Mouse (Mus musculus) heart, postnatal 0 days (tissue): ENCODE data around the gene AL732309.1. TPM values are rescaled to one million over a fixed set of nuclear protein-coding genes. Genes with fewer than 3 reads are reported as not detected.

Experiments
- ATAC-seq: fragments of 200-750 bp; cut with Nextera tagmentation; 2 replicates; pipeline ENCODE4 v1.8.0; 2017; ENCODE audit warnings: low read depth, moderate number of reproducible peaks, moderate library complexity; ENCODE audit not compliant: insufficient read depth
- DNase-seq: peaks from one replicate; pipeline ENCODE4 v3.0.0-alpha.2; 2016; ENCODE audit warnings: low spot score
- H3K27ac ChIP-seq: fragments of 300-500 bp; sonication (generic); 2 replicates; pipeline ENCODE4 v1.5.1; 2014; ENCODE audit warnings: low read depth, mild to moderate bottlenecking
- H3K27me3 ChIP-seq: fragments of 300-500 bp; sonication (generic); 2 replicates; pipeline ENCODE4 v1.6.1; 2014; ENCODE audit warnings: low read length, mixed read lengths; ENCODE audit not compliant: control insufficient read depth, insufficient read depth
- H3K36me3 ChIP-seq: fragments of 300-500 bp; sonication (generic); replicated peaks from 2 replicates; pipeline ENCODE4 v1.6.1; 2014; ENCODE audit warnings: low read length, mixed read lengths; ENCODE audit not compliant: control insufficient read depth, insufficient read depth
- H3K4me1 ChIP-seq: fragments of 300-500 bp; sonication (generic); 2 replicates; pipeline ENCODE4 v1.6.1; 2014; ENCODE audit warnings: antibody characterized with exemption; ENCODE audit not compliant: control insufficient read depth, insufficient read depth
- H3K4me2 ChIP-seq: fragments of 300-500 bp; sonication (generic); 2 replicates; pipeline ENCODE4 v1.6.1; 2014; ENCODE audit warnings: low read depth, mild to moderate bottlenecking, low read length, moderate library complexity
- H3K4me3 ChIP-seq: fragments of 300-500 bp; sonication (generic); 2 replicates; pipeline ENCODE4 v1.5.1; 2014; ENCODE audit warnings: low read depth, low read length
- H3K9ac ChIP-seq: fragments of 300-500 bp; sonication (generic); replicated peaks from 2 replicates; pipeline ENCODE4 v1.6.1; 2014; ENCODE audit warnings: low read depth, low read length, mixed read lengths
- H3K9me3 ChIP-seq: fragments of 300-500 bp; sonication (generic); replicated peaks from 2 replicates; pipeline ENCODE4 v1.6.1; 2016; ENCODE audit warnings: low read length; ENCODE audit not compliant: control insufficient read depth
- CTCF ChIP-seq: IDR thresholded peaks from 2 replicates; pipeline ENCODE4 v1.5.1; 2016; ENCODE audit warnings: antibody characterized with exemption, control low read depth, low read depth
- EP300 ChIP-seq: IDR thresholded peaks from 2 replicates; pipeline ENCODE4 v1.6.1; 2016; ENCODE audit warnings: antibody characterized with exemption, low read depth
- WGBS: fragments of 180-500 bp; shearing (Covaris S2); extraction: QIAGEN DNeasy Blood & Tissue Kit; methylation state at CpG from one replicate; pipeline ENCODE4 v1.1.7; 2014; 5-methylcytosine and 5-hydroxymethylcytosine counted together
- polyA plus RNA-seq: library from polyadenylated mRNA; unstranded; fragments of >200 nt; fragmentation: Nextera tagmentation; extraction: Ambion mirVana; gene quantifications from 2 replicates; pipeline ENCODE4 v1.2.1, GENCODE M21; 2015
- total RNA-seq: library from RNA; depleted of rRNA; stranded (reverse); fragments of >200 nt; gene quantifications from 2 replicates; pipeline ENCODE4 v1.2.3, GENCODE M21; 2014; ENCODE audit warnings: low replicate concordance

The AL732309.1 gene
- total and polyA plus RNA-seq, 2 experiments from 2014 or later, result 0.97 to 4.8 TPM

DNA sequence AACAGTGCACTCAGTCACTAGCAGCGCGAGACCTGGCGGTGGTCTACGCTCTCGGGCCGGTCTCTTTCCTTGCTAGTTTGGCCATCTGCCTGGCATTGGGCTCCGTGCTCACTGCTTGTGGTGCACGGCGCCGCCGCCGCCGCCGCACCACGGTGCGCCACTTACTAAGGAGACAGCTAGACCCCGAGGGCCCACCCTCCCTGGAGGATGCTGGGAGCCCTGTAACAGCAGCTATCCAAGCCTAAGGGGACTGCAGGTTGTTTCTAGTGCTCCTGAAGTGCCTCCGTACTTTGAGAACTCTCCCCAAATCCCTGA, 44.1 kb upstream of the AL732309.1 start:
- peaks cover 18% of the 10 kb centered on the region for H3K4me1 ChIP-seq
- H3K4me3 ChIP-seq, result peak overlapping the region; percentile 29
- H3K9ac ChIP-seq, result no peak overlapping the region
- no peak overlapping the region for H3K27ac ChIP-seq
- TF ChIP-seq EP300, result no peak
- no peak for TF ChIP-seq CTCF
- H3K9me3 ChIP-seq, result no peaks in the 10 kb centered on the region
- H3K4me2 ChIP-seq, result peak overlapping the region; percentile 52
- ATAC-seq (no peak), DNase-seq (no peak)
- H3K27me3 ChIP-seq, result peaks cover 68% of the 10 kb centered on the region
- under 1% methylated on average over 18 of the region's 18 CpGs for WGBS
- H3K36me3 ChIP-seq, result peaks cover 3% of the 10 kb centered on the region; the same call in 1 of the 2 replicates

DNA sequence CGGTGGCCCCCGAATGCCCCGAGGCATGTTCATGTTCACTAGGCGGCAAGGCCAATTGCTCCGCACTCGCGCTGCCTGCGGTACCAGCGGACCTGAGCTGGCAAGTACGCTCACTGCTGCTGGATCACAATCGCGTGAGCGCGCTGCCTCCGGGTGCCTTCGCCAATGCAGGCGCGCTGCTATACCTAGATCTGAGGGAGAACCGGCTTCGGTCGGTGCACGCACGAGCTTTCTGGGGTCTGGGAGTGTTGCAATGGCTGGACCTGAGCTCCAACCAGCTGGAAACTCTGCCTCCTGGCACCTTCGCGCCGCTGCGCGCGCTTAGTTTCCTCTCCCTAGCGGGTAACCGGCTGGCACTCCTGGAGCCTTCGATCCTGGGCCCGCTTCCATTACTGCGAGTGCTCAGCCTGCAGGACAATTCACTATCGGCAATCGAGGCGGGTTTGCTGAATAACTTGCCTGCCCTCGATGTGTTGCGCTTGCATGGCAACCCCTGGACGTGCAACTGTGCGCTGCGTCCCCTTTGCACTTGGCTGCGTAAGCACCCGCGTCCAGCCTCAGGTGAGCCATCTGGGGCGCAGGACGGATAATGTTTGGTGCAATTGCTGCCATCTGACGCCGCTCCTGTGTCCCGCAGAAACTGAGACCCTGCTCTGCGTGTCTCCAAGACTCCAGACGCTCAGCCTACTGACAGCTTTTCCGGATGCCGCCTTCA, 43.6 kb upstream of the AL732309.1 start:
- H3K27ac ChIP-seq, result no peak overlapping the region
- ATAC-seq (no peak), DNase-seq (no peak)
- WGBS, result 3% methylated on average over 54 of the region's 54 CpGs
- no peak overlapping the region for H3K9ac ChIP-seq
- peaks cover 63% of the 10 kb centered on the region for H3K27me3 ChIP-seq
- H3K9me3 ChIP-seq, result no peaks in the 10 kb centered on the region
- H3K36me3 ChIP-seq, result peaks cover 9% of the 10 kb centered on the region
- TF ChIP-seq EP300, result no peak
- no peak for TF ChIP-seq CTCF
- H3K4me3 ChIP-seq, result peak overlapping the region; percentile 29
- H3K4me2 ChIP-seq, result peak overlapping the region; percentile 52
- peaks cover 18% of the 10 kb centered on the region for H3K4me1 ChIP-seq

DNA sequence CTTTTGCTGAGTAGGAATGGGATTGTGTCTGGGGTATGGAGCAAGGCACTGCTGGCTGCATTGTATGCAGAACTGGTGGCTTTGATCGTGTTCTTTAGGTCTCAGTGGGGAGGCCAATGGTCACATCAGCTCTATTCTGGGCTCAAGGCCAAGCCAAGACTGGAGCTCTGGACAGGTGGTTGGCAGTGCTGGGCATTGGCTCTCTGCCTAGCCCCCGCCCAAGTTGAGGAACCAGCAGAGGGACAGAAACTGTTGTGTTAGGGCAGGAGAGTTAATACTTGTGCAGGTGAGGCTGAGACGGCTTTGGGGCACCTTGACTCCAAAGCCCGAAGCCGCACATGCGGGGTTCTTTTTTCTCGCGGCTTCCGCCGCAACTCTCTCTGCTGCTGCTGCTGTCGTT, 43.0 kb upstream of the AL732309.1 start, which contains the start of gene Lrrc26:
Gene Lrrc26 (plus strand): TSS at position 265 of the 400 bp plus-strand sequence.
- peak within 1 kb of the TSS; percentile 52 for H3K4me2 ChIP-seq
- H3K9ac ChIP-seq, result no peak within 1 kb of the TSS
- DNase-seq, result no peak
- H3K4me3 ChIP-seq, result peak within 1 kb of the TSS; percentile 29
- H3K36me3 ChIP-seq, result peaks cover 15% of the 10 kb centered on the region
- TF ChIP-seq CTCF (no peak), EP300 (no peak)
- peaks cover 18% of the 10 kb centered on the region for H3K4me1 ChIP-seq
- 8% methylated on average over 11 of the region's 11 CpGs for WGBS
- peaks cover 61% of the 10 kb centered on the region for H3K27me3 ChIP-seq
- no peak within 1 kb of the TSS for H3K27ac ChIP-seq
- no peak for ATAC-seq
- no peaks in the 10 kb centered on the region for H3K9me3 ChIP-seq

DNA sequence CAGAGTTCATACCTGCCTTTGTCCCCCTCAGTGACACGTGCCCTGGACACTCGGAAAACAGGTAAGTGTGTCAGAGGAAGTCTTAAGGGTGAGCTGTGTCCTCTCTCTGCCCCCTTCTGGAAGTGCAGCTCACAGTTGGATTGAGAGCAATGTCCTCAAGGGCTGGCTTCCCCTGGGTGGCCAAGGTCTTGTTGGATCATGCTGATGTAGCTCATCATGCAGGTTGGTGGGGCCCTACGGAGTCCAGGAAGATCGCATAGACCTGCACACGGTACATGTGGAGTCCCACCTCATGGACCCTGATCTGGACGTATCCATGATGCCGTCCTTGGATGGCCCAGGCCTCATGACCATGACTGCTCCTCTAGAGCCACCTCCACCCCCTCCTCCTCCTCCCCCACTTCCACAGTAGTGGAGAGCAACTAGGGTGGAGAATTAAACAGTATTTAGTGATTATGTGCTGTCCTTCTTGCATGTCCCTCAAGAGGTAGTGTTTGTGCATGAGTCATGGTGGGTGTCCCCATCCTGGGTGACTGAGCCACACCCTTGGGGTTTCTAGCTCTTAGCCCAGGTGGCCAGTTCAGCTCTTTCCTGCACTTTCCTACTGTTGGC, 42.2 kb upstream of the AL732309.1 start:
- Histone ChIP-seq H3K27ac (no peak overlapping the region), H3K36me3 (peaks cover 23% of the 10 kb centered on the region), H3K9me3 (no peaks in the 10 kb centered on the region), H3K4me3 (no peak overlapping the region), H3K4me1 (peaks cover 18% of the 10 kb centered on the region), H3K27me3 (peaks cover 53% of the 10 kb centered on the region), H3K9ac (no peak overlapping the region), H3K4me2 (no peak overlapping the region)
- ATAC-seq (no peak), DNase-seq (no peak)
- TF ChIP-seq CTCF (no peak), EP300 (no peak)
- 81% methylated on average over 7 of the region's 7 CpGs for WGBS

DNA sequence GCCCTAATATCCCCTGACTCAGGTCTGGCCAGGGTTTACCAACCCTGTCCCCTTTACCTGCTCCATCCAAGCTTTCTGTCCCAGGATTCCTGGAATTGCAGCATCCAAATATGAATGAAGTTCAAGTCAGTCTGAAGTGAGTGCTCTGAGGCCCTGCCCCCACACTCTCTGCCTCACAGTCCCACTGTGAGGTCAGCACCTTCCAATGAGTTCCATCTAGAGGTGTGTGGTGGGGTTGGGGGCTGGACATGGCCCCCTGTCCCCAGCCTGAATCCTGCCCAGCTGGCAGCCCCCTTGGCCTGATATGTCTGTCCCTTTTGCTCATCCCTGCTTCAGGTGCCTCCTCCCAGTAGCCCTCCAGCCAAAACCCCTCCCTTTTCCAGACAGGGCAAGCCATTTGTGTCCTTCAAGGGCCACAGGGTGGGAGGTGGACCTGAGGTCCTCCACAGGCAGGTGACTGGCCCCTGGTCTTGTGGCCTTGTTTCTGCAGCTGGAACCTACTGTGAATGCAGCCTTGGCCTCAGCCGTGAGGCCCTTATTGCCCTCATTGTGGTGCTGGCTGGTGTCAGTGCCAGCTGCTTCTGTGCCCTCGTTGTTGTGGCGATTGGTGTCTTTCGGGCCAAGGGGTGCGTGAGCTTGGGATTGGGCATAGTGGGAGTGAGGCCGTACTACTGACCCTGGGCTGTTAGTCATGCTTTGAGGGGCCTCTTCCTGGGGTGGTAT, 41.4 kb upstream of the AL732309.1 start, which contains the start of gene Tmem210:
Gene Tmem210 (plus strand): TSS at position 219 of the 723 bp plus-strand sequence.
- no peak within 1 kb of the TSS for H3K4me2 ChIP-seq

More for the DNA sequence above, 41.4 kb upstream of the AL732309.1 start, which contains the start of gene Tmem210:
- Histone ChIP-seq H3K4me3 (no peak within 1 kb of the TSS), H3K4me1 (peaks cover 18% of the 10 kb centered on the region), H3K27ac (no peak within 1 kb of the TSS), H3K9ac (no peak within 1 kb of the TSS), H3K27me3 (peaks cover 49% of the 10 kb centered on the region), H3K9me3 (no peaks in the 10 kb centered on the region), H3K36me3 (peaks cover 29% of the 10 kb centered on the region)
- DNase-seq (no peak), ATAC-seq (no peak)
- 73% methylated on average over 6 of the region's 6 CpGs for whole genome bisulfite sequencing
- no peak for TF ChIP-seq EP300
- TF ChIP-seq CTCF, result no peak
